Mouse (Mus musculus): Measurements from ENCODE around the gene Tmem117.

The Tmem117 gene

GRCm38 (mm10) chr15:94895681-94896080, 266.6 kb downstream of the Tmem117 start:
- DNase-seq (ENCODE audit: low read depth): no peak

DNA sequence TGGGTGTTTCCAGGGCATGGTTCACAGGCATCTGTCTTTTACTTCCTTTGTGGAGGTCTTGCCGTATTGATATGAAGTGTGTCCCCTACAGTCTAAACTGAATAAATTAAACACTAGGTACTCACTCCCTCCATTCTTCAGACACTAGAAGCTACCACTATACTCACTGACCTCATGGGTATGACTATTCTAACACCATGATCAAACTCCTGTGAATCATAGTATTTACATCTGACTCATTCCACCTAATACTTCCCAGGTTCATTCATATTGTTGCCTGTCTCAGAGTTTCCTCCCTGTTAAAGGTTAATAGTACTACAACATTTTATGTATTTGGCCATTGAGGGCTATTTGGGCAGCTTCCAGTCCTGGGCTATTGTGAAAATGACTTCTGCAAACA, 274.2 kb downstream of the Tmem117 start:
- no peak for DNase-seq (ENCODE audit: low read depth)

GRCm38 (mm10) chr15:94904672-94905407, 275.8 kb downstream of the Tmem117 start:
- no peak for DNase-seq (ENCODE audit: low read depth)

DNA sequence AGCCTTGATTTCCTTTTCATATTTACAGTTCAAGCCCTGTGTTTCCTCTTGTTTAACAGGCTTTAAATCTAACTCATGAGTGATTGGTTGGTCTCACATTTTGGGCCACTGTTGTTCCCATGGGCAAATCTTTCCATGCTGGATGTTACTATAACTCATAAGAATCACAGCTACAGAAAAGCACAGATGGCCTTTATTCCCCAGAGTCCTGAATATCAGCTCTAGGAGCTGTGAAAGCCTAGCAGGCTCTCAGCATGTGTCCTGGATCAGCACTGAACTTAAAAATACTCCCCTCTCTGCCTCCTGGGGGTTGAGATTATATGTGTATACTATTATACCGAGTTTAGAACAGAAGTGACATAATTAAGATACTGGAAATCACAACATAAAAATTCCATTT, 292.6 kb downstream of the Tmem117 start:
- DNase-seq (ENCODE audit: low read depth): no peak

DNA sequence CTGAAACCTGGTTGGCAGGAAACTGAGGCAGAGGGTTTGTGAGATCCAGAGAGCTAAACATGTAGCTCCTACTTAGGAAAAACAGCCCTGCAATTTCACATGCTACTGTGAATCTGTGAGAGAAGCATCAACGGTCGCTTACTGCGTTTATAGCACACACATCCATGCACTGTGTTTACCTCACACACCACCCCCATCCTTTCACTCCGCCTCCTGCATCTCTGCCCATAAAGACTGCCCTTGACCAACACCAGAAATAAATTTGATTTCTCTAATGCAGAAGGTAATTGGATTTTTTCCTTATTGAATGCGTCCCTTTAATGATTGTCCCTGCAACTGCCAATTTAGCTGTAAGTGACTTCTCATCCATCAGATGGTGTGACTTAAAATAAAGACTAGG, 299.0 kb downstream of the Tmem117 start:
- DNase-seq (ENCODE audit: low read depth): no peak

DNA sequence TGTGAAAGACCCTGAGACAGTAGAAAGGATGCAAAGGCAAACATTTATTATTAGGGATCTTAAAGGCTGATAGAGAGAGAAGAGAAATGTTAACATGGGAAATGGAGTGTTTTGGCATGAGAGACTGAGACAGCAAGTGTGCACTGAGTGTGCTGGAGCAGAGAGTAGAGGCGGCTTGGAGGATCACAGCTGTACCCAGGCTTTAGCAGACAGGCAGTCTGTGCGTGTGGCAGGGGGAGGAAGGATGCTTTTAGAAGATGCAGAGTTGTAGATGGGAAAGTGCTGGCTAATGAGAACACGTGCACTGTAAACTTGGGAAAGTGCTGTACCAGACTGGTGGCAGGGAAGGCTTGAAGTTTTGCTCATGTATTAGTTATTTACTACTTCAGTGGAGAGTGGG, 301.7 kb downstream of the Tmem117 start:
- DNase-seq (ENCODE audit: low read depth): no peak

DNA sequence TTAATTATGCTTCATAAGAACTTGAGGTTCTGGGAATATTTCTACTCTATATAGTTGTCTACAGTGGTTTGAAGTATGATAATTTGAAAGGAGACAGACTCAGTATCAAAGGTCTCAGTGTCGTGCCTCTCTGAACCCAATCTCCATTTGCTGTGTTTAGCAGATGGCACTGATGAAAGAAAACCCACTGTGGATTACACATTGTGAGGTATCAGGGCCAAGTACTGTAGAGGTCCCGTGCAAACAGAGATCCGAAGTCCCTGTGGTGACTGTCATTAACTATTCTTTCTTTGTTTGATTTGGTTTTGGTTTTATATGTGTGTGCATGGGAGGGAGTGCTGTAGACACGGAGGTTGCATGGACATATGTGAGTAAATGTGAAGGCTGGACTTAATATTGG, 304.0 kb downstream of the Tmem117 start:
- no peak for DNase-seq (ENCODE audit: low read depth)

DNA sequence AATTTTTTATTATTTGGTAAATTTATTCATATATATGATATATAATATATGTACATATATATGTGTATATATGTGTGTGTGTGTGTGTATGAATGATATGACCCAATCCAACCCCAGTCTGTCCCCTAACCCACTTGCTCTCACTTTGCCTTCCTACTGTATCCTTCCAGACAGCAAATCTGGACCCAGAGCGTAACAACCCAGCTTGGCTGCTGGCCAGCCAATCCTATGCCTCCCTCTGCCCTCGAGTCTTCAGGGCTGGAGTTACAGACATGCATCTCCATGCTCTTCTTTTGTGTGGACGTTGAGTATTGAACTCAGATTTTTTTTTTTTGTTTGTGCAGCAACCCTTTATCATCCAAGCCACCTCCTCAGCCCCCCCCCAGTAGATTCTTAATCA, 304.4 kb downstream of the Tmem117 start:
- no peak for DNase-seq (ENCODE audit: low read depth)

GRCm38 (mm10) chr15:94941954-94942353, 312.9 kb downstream of the Tmem117 start:
- no peak for DNase-seq (ENCODE audit: low read depth)

GRCm38 (mm10) chr15:94942465-94942864, 313.4 kb downstream of the Tmem117 start:
- DNase-seq (ENCODE audit: low read depth): no peak

GRCm38 (mm10) chr15:94943891-94944290, 314.9 kb downstream of the Tmem117 start:
- no peak for DNase-seq (ENCODE audit: low read depth)

- no peak for DNase-seq (ENCODE audit: low read depth)
Measured at GRCm38 (mm10) chr15:94951382-94952048, 322.5 kb downstream of the Tmem117 start.

DNA sequence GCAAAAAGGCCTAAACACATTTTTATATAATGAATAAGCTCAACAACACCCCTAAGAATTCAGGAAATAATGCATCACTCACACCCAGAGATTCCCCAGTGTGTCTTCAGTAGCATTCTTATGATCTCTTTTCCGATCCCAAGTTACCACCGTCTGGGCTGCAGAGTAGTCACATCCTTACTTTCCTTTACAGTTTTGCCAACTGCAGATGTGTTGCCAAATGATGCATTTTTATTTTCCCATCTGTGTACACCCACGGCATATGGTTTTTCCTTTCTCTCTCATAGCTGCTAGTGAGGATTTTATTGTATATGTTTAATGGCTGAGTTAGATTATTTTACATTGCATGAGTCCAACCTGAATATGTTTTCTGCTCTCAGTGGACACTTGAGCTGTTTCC, 327.7 kb downstream of the Tmem117 start:
- DNase-seq (ENCODE audit: low read depth): no peak

DNA sequence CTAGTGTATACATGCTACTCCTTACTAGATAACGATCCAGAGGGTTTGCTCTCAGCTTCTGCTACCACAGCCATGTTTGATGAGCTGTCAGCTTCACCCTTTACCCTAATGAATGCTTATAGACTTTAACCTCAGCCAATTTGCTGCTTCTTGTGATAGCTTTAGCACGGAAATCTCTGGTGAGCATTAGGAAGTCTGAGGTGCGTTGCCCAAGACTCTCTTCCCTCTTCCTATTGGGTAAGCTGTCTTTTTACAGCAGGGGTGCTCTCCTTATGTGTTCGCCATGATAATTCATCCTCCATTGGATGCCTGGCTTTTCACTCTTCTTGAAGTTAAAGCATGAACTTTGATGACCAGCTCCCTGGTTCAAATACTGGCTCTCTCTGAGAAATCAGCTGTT, 328.2 kb downstream of the Tmem117 start:
- DNase-seq (ENCODE audit: low read depth): no peak

GRCm38 (mm10) chr15:94967004-94967403, 338.0 kb downstream of the Tmem117 start:
- DNase-seq (ENCODE audit: low read depth): no peak

DNA sequence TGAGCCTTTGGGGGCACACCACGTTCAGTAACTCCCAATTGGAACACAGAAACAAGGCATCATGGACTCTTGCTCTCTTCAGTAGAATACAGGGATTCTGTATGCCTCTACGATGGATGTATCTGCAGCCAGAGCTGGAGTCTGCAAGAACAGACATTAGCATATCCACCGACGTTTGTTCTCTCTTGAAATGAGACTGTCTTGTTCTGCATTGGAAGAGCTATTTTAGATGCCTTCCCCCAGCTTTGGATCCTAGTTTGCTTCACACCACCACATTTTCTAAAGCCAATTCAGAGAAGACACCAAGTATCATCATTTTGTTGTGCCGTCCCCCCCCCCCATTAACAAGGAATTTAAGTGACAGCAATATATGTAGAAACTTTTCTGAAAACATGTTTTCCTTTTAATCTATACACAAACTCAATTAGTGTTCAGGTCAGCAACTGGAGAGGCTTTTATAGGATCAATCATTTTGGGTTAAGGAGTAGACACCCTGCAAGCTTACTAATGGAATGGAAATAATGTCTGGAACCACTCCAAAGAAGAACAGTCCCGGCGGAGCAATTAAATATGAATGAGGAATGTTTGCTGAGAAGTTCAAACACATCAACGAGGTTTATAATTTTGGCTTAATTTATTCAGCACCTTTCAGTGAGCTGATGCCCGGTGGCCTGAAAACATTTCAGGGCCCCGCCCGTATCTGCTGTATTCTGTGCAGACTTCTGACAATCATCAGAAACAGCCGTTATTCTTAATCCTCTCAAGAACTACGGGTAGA, 339.6 kb downstream of the Tmem117 start:
- no peak for DNase-seq (ENCODE audit: low read depth)

DNA sequence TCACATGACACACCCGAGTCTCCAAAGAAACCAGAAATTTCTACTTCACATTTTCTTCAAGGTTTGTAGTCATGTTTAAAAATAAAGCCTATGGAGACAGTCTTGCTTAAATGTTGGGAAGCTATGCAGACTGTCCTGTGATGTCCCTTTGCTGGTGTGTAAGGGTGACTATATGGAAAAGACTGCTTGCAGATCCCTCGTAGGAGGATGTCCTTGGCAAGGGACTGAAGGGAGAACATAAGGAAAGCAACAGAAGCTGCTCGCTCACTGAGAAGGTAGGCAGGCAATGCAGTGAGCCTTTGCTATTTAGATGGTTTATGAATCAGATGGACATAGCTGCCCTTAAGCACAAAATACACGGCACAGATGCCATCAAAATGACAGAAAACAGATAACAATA, 352.8 kb downstream of the Tmem117 start:
- DNase-seq (ENCODE audit: low read depth): no peak

DNA sequence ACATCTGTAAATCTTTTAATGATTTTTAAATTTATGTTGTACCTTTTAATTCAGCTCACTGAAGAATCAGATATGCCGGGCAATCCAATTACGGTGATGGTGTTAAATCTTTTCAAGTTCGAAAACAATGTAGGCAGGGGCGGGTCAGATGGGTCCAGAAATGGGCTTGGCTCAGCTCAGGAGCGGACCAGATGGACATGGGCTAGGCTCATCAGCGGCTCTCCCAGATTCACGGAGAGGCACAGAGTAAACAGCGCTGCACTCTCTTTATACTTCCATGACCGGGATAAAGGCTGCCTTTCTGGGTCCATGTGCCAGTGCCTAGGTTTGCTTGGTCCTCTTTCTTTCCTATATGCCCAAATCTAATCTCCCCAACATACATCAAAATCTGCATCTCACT, 366.3 kb downstream of the Tmem117 start:
- no peak for DNase-seq (ENCODE audit: low read depth)

GRCm38 (mm10) chr15:95005121-95005824, 376.2 kb downstream of the Tmem117 start:
- no peak for DNase-seq (ENCODE audit: low read depth)

DNA sequence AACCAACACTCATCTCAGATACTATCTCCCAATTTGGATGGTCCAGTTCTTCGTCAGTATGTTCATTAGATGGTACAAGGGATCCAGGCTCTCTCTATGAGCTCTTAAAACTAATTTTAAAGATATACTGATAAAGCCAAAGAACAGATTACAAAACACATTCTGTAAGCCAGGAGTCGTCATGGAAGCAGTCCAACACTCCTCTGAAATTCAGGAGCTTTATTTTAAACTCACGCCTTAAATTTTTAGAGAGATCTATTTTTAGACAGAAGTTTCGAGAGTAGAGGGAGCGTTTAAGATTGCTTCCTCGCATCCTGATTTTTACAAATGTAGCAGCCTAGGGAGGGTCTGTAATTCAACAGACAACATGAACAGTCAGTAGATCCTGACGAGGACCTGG, 393.2 kb downstream of the Tmem117 start:
- DNase-seq (ENCODE audit: low read depth): no peak

GRCm38 (mm10) chr15:95024401-95024800, 395.4 kb downstream of the Tmem117 start:
- DNase-seq (ENCODE audit: low read depth): no peak

GRCm38 (mm10) chr15:95028862-95029486, 399.9 kb downstream of the Tmem117 start:
- DNase-seq (ENCODE audit: low read depth): no peak
